Mouse (Mus musculus): Measurements from ENCODE around the gene Aicda.

DNA sequence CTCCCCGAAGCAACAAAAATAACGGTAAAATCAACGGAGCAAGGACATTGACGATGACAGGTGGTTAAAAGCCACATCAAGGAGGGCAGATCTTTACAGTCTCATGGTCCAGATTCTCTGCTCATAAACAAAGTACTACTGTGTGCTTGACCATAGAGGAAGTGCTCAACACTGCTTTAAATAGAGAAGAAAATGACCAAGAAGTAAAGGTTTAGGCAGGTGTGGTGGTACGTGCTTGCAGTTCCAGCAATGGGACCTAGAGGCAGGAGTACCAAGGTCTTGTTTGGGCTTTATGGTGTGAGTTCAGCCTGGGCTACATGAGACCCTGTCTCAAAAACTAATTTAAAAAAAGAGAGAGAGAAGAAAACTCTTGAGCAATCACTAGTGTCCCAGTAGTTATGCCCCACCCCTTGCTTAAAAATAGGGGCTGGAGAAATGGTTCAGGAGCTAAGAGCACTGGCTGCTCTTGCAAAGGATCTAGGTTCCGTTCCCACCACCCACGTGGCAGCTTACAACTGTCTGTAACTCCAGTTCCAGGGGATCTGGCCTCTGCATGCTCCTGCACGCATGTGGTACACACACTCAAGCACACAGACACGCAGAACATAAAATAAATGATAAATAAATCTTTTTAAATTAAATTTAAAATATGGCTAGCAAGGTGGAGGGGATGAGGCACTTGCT, 45.6 kb downstream of the Aicda start:
- TF ChIP-seq CTCF (IDR thresholded peaks at IDR 0.05; ENCODE audit: low read depth, low read length) (no peak), EP300 (IDR thresholded peaks at IDR 0.05; ENCODE audit: insufficient read depth, low read depth, low read length) (no peak), POLR2A (IDR thresholded peaks at IDR 0.05; ENCODE audit: insufficient read depth, low read length) (no peak)

All from ES-Bruce4 (cell line).